Mouse (Mus musculus): ENCODE measurements around the gene Dock2.
A peak's percentile ranks its signal among the peaks of the same experiment; 100 is the strongest.

Gene Dock2

GRCm38 (mm10) chr11:34467056-34467455 is 316.6 kb downstream of the Dock2 start:
- DNase-seq (ENCODE audit: low read depth, low spot score) = peak; percentile 6
- Histone ChIP-seq H3K36me3 (ENCODE audit: control insufficient read depth, insufficient read depth, low read length, poor library complexity, severe bottlenecking) (peaks cover 7% of the 10 kb centered on the region; the same call in 1 of the 2 replicates), H3K27me3 (ENCODE audit: control insufficient read depth, insufficient read depth, low read length, poor library complexity, severe bottlenecking) (no peaks in the 10 kb centered on the region)

- no peaks in the 10 kb centered on the region for H3K27me3 ChIP-seq (ENCODE audit: control insufficient read depth, insufficient read depth, low read length, poor library complexity, severe bottlenecking)
- DNase-seq (ENCODE audit: low read depth, low spot score) = no peak
- H3K36me3 ChIP-seq (ENCODE audit: control insufficient read depth, insufficient read depth, low read length, poor library complexity, severe bottlenecking) = peaks cover 5% of the 10 kb centered on the region; the same call in 1 of the 2 replicates
Observed at GRCm38 (mm10) chr11:34449944-34450343, 333.7 kb downstream of the Dock2 start.

GRCm38 (mm10) chr11:34447891-34448290 is 335.8 kb downstream of the Dock2 start:
- peaks cover 5% of the 10 kb centered on the region for H3K36me3 ChIP-seq (ENCODE audit: control insufficient read depth, insufficient read depth, low read length, poor library complexity, severe bottlenecking)
- peak; percentile 45 for DNase-seq (ENCODE audit: low read depth, low spot score)
- H3K27me3 ChIP-seq (ENCODE audit: control insufficient read depth, insufficient read depth, low read length, poor library complexity, severe bottlenecking) = no peaks in the 10 kb centered on the region

- no peak for DNase-seq (ENCODE audit: low read depth, low spot score)
- Histone ChIP-seq H3K27me3 (ENCODE audit: control insufficient read depth, insufficient read depth, low read length, poor library complexity, severe bottlenecking) (no peaks in the 10 kb centered on the region), H3K36me3 (ENCODE audit: control insufficient read depth, insufficient read depth, low read length, poor library complexity, severe bottlenecking) (peaks cover 10% of the 10 kb centered on the region)
Observed at GRCm38 (mm10) chr11:34438429-34438828, 345.3 kb downstream of the Dock2 start.

- H3K27me3 ChIP-seq (ENCODE audit: control insufficient read depth, insufficient read depth, low read length, poor library complexity, severe bottlenecking) = no peaks in the 10 kb centered on the region
- no peak for DNase-seq (ENCODE audit: low read depth, low spot score)
- peaks cover 8% of the 10 kb centered on the region for H3K36me3 ChIP-seq (ENCODE audit: control insufficient read depth, insufficient read depth, low read length, poor library complexity, severe bottlenecking)
Observed at GRCm38 (mm10) chr11:34437446-34437845, 346.2 kb downstream of the Dock2 start.

- Histone ChIP-seq H3K36me3 (ENCODE audit: control insufficient read depth, insufficient read depth, low read length, poor library complexity, severe bottlenecking) (peaks cover 4% of the 10 kb centered on the region), H3K27me3 (ENCODE audit: control insufficient read depth, insufficient read depth, low read length, poor library complexity, severe bottlenecking) (no peaks in the 10 kb centered on the region)
- DNase-seq (ENCODE audit: low read depth, low spot score) = no peak
Observed at GRCm38 (mm10) chr11:34431978-34432377, 351.7 kb downstream of the Dock2 start.

- H3K36me3 ChIP-seq (ENCODE audit: control insufficient read depth, insufficient read depth, low read length, poor library complexity, severe bottlenecking) = peaks cover 1% of the 10 kb centered on the region
- H3K27me3 ChIP-seq (ENCODE audit: control insufficient read depth, insufficient read depth, low read length, poor library complexity, severe bottlenecking) = no peaks in the 10 kb centered on the region
- no peak for DNase-seq (ENCODE audit: low read depth, low spot score)
Observed at GRCm38 (mm10) chr11:34431371-34431770, 352.3 kb downstream of the Dock2 start.

- Histone ChIP-seq H3K27me3 (ENCODE audit: control insufficient read depth, insufficient read depth, low read length, poor library complexity, severe bottlenecking) (no peaks in the 10 kb centered on the region), H3K36me3 (ENCODE audit: control insufficient read depth, insufficient read depth, low read length, poor library complexity, severe bottlenecking) (no peaks in the 10 kb centered on the region; the same call in none of the 2 replicates)
- no peak for DNase-seq (ENCODE audit: low read depth, low spot score)
Observed at GRCm38 (mm10) chr11:34430940-34431339, 352.8 kb downstream of the Dock2 start.

GRCm38 (mm10) chr11:34427212-34427611 is 356.5 kb downstream of the Dock2 start:
- Histone ChIP-seq H3K27me3 (ENCODE audit: control insufficient read depth, insufficient read depth, low read length, poor library complexity, severe bottlenecking) (no peaks in the 10 kb centered on the region), H3K36me3 (ENCODE audit: control insufficient read depth, insufficient read depth, low read length, poor library complexity, severe bottlenecking) (peaks cover 4% of the 10 kb centered on the region)
- DNase-seq (ENCODE audit: low read depth, low spot score) = no peak

GRCm38 (mm10) chr11:34424546-34424945 is 359.1 kb downstream of the Dock2 start:
- H3K27me3 ChIP-seq (ENCODE audit: control insufficient read depth, insufficient read depth, low read length, poor library complexity, severe bottlenecking) = no peaks in the 10 kb centered on the region
- H3K36me3 ChIP-seq (ENCODE audit: control insufficient read depth, insufficient read depth, low read length, poor library complexity, severe bottlenecking) = peaks cover 4% of the 10 kb centered on the region
- DNase-seq (ENCODE audit: low read depth, low spot score) = no peak

- H3K27me3 ChIP-seq (ENCODE audit: control insufficient read depth, insufficient read depth, low read length, poor library complexity, severe bottlenecking) = no peaks in the 10 kb centered on the region
- H3K36me3 ChIP-seq (ENCODE audit: control insufficient read depth, insufficient read depth, low read length, poor library complexity, severe bottlenecking) = peaks cover 15% of the 10 kb centered on the region
- DNase-seq (ENCODE audit: low read depth, low spot score) = no peak
Observed at GRCm38 (mm10) chr11:34421061-34421460, 362.6 kb downstream of the Dock2 start.

GRCm38 (mm10) chr11:34416619-34416979 is 367.1 kb downstream of the Dock2 start:
- no peak for DNase-seq (ENCODE audit: low read depth, low spot score)
- no peaks in the 10 kb centered on the region for H3K27me3 ChIP-seq (ENCODE audit: control insufficient read depth, insufficient read depth, low read length, poor library complexity, severe bottlenecking)
- peaks cover 15% of the 10 kb centered on the region for H3K36me3 ChIP-seq (ENCODE audit: control insufficient read depth, insufficient read depth, low read length, poor library complexity, severe bottlenecking)

- no peaks in the 10 kb centered on the region for H3K27me3 ChIP-seq (ENCODE audit: control insufficient read depth, insufficient read depth, low read length, poor library complexity, severe bottlenecking)
- H3K36me3 ChIP-seq (ENCODE audit: control insufficient read depth, insufficient read depth, low read length, poor library complexity, severe bottlenecking) = peaks cover 15% of the 10 kb centered on the region
- DNase-seq (ENCODE audit: low read depth, low spot score) = no peak
Observed at GRCm38 (mm10) chr11:34415884-34416618, 367.6 kb downstream of the Dock2 start.

GRCm38 (mm10) chr11:34406850-34407249 is 376.8 kb downstream of the Dock2 start:
- peaks cover 2% of the 10 kb centered on the region for H3K36me3 ChIP-seq (ENCODE audit: control insufficient read depth, insufficient read depth, low read length, poor library complexity, severe bottlenecking)
- DNase-seq (ENCODE audit: low read depth, low spot score) = no peak

GRCm38 (mm10) chr11:34406309-34406708 is 377.4 kb downstream of the Dock2 start:
- H3K36me3 ChIP-seq (ENCODE audit: control insufficient read depth, insufficient read depth, low read length, poor library complexity, severe bottlenecking) = peaks cover 2% of the 10 kb centered on the region
- no peaks in the 10 kb centered on the region for H3K27me3 ChIP-seq (ENCODE audit: control insufficient read depth, insufficient read depth, low read length, poor library complexity, severe bottlenecking)
- no peak for DNase-seq (ENCODE audit: low read depth, low spot score)

More at GRCm38 (mm10) chr11:34406850-34407249, 376.8 kb downstream of the Dock2 start:
- no peaks in the 10 kb centered on the region for H3K27me3 ChIP-seq (ENCODE audit: control insufficient read depth, insufficient read depth, low read length, poor library complexity, severe bottlenecking)

GRCm38 (mm10) chr11:34405311-34405710 is 378.4 kb downstream of the Dock2 start:
- H3K36me3 ChIP-seq (ENCODE audit: control insufficient read depth, insufficient read depth, low read length, poor library complexity, severe bottlenecking) = no peaks in the 10 kb centered on the region; the same call in none of the 2 replicates
- DNase-seq (ENCODE audit: low read depth, low spot score) = peak; percentile 58
- no peaks in the 10 kb centered on the region for H3K27me3 ChIP-seq (ENCODE audit: control insufficient read depth, insufficient read depth, low read length, poor library complexity, severe bottlenecking)
